Mouse (Mus musculus) cerebellum, adult 2 months (tissue): ENCODE data around the gene Olfr463.

Experiments used
- CTCF ChIP-seq: fragments of 200-500 bp; IDR thresholded peaks from 2 replicates; pipeline ENCODE4 v1.5.1; 2011; ENCODE audit warnings: low read depth, mild to moderate bottlenecking, control low read depth, low read length, moderate library complexity, borderline replicate concordance; ENCODE audit not compliant: insufficient read depth
- POLR2A ChIP-seq: fragments of 200-500 bp; IDR thresholded peaks from 2 replicates; pipeline ENCODE4 v1.6.1; 2011; ENCODE audit warnings: low read length, control low read depth, borderline replicate concordance; ENCODE audit not compliant: insufficient read depth

DNA sequence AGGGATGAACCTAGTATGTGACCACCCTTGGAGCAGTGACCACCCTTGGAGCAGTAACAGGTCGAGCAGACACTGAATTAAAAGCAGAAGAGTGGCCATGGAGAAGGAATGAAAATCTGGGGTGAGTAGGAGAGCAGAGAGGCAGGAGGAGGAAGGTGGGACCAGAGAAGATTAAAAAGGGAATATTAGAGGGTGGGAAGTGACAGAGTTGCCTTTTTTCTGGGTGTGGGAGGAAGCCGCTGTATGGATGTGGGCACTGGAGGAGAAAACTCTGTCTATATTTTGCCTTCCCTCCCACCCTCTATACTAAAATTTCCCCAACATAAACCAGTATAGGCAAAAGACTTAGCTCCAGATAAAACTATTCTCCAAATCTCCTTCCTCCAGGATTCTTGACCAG is 23.1 kb upstream of the Olfr463 start:
- TF ChIP-seq CTCF: no peak
- no peak for TF ChIP-seq POLR2A
